Mouse (Mus musculus): ENCODE results near the gene Ctdspl.

The Ctdspl gene

DNA sequence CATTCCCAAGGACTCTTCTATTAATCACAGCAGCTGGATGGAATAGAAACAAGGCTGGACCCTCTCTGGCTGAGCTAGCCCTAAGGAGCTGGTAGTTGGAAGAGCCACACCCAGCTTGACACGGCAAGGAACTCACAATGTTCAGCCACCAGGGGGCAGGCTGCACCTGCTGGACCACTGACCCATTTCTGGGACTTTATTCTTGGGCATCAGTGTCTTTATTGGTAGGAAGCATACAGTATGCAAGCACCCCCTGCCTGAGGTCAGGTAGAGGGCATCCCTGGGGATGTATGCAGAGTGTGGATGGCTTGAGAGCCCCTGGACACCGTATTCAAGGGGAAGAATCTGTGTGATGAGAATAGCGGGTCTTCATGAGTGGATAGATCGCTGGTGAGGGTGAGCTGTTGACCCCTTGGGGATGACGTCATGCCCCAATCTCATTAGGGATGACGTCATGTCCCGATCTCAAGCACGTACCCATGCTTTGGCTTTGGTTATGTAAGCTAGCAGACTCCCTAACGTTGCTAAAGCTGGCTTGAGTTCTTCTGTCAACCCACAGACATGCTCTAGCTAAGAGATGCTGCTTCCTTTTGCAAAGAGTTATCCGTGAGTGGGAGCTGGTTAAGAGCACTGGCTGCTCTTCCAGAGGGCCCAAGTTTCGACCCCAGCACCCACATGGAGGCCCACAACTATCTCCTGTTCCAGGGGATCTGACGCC lies 5.3 kb upstream of the Ctdspl start:
- DNase-seq, result peak; percentile 73

DNA sequence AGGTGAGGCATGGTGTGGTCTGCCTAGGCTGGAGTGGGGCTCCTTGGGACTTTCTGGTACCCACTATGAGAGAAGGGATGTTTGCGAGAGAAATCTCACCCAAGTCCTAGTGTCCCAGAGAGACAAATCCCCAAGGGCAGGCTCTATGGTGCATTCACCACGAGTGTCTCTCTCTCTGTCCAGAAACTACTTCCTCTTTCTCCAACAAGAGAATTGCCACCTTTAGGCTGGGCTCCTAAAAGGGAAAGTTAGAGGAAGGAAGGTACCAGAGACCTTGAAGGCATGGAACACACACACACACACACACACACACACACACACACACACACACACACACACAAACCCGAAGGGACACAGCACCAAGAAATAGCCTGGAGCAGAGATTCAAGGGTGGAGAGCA lies 4.3 kb upstream of the Ctdspl start:
- DNase-seq, result no peak

DNA sequence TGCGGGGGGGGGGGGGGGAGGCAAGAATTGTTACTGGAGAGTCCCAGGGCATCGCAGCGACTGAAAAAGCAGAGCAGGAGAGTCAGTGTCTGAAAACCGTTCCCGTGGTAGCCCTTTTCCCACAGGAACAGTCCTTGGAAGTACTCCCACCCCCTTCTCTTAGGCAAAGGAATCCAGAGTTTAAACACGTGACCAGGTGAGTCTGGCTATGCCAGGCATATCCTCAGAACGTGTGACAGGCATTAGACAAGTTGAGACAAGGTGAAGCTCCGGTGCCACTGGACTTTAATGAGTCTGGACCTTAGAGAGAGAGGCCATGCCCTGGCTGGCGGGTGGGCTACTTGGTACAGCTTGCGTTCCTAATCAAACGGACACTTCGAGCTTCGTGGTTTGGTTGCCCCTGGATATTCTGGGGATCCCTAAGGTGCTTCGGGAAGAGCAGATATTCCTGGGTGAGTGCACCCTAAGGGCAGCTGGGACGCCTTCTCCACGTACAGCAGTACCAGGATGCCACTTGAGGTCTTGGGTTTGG lies 1.6 kb upstream of the Ctdspl start:
- DNase-seq, result no peak

DNA sequence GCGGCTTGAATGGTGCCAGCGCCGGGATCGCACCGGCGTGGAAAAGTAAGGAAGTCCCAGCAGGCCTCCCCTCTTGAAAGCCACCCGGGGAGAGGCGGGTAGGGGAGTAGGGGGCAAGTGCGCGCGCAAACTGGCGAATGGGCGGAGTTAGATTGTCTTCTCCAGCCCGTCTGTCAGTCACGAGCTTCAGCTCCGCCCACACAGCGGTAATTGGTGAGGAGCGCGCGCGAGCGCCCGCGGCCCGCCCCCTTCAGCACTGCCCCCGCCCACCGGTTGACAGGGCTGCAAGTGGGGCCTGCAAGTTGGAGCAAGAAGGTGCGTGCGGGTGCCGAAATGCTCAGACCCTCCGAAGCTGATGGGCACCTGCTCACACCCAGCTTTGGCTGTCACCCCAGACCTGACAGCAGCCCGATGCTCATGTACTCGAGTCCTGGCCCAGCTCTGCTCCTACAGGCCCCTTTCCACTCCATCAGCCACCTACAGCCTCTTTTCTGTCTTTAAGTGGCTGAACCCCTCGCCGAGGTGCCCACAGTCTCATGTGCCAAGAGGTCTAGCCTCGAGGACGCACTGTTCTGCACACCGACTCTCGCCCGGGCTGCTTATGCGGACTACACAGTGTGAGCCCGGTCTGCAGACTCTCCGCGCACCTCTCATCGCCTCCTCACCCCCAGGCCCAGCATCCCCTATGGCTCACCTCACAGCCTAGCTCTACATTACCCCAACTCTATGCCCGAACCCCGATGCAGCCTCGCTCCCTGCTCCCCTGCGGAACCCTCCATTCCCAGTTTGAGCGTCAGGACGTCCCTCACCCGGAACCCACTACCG lies 755 bp upstream of the Ctdspl start:
- DNase-seq, result peak; percentile 97

DNA sequence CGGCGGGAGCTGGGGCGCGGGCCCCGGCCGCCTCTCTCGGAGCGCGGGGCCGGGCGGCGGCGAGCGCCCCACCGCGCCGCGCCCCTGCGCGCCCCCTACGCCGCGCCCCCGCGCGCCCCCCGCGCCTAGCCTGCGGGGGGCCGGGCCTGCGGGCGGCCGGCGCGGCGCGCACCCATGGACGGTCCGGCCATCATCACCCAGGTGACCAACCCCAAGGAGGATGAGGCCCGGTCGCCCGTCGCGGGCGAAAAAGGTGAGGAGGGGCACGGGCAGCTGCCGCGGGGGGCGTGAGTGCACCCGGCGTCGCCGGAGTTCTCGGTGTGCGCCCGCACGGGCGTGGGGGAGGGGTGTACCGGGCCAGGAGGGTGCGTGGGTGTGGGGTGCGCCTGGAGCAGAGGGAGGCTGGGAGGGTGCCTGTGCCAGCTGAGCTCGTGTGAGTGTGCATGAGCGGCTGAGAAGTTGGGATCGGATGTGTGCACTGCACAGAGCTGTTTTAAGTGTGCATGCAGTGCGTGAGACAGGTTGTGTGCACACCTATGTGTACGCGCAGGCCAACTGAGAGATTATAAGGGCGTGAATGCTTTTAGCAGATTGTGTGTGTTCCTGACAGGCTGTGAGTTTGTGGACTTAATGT lies 552 bp downstream of the Ctdspl start:
- peak; percentile 47 for DNase-seq

DNA sequence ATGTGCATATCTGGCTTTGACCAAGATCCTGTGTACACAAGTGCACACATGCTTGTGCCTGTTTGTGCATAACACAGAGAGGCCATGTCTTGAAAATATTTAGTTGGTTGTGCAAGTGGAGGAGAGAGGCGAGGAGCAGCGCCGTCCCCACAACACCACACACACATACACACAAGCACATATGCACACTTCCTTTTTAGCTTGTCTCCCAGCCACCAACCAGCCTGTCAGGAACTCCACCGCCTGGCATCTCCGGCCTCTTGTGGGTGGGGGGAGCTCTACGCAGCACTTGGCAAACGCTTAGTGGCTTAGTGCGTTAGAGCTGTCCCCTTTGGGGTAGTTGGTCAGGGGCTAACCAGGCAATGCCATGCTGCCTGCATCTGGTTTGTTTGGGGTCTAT lies 1.2 kb downstream of the Ctdspl start:
- DNase-seq, result no peak

DNA sequence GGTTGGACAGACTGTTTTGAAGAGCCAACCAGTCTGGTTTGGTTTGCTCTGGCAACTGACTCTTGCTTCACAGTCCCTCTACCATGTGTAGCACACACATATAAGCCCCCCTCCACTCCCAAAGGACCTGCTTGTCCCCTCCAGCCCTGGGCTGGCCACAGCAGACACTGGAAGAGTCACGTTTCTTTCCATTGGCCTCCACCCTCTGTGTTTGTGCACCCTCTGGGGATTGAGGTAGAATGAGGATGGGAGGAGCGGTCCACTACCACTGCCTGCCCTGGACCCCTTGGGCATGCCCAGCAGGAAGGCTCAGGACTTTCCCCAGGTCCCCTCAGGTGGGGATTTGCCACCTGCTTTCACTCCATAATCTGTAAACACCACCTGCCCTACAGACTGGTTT lies 1.8 kb downstream of the Ctdspl start:
- DNase-seq, result no peak

DNA sequence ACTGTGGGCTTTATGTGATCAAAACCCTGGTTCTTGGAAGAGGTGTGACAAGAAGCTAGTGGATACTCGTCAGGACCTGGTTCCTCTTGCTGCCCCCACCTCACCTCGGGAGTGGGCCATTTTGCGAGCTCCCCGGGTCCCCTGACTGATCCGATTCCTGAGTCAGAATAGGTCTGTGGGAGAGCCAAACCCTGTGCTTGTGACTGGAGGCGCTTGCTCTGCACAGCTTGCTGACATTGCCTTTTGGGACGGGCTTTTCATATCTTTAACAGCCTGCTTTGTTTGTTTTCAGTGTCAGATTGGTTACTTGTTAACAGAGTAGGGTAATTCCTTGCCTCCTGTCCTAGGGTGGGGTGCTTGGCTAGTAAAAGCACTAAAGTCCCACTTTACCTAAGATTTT lies 2.4 kb downstream of the Ctdspl start:
- DNase-seq, result peak; percentile 68

DNA sequence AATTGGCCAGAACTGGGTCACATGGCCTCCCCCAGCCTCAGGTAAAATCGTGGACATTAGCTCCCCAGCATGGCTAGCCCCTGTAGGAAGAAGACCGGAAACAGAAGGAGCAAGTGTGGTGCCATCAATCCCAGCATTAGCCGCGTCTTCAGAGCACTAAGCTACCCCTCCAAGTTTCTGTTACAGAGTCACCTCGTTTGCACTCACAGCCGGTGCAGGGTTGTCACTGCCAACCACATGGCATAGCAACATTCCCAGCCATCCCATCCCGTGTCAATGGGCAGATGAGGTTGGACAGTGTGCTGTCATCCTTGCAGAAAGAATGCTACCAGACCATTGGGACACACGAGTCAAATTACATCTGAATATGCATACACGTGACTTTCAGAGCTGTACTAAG lies 4.4 kb downstream of the Ctdspl start:
- DNase-seq, result no peak

DNA sequence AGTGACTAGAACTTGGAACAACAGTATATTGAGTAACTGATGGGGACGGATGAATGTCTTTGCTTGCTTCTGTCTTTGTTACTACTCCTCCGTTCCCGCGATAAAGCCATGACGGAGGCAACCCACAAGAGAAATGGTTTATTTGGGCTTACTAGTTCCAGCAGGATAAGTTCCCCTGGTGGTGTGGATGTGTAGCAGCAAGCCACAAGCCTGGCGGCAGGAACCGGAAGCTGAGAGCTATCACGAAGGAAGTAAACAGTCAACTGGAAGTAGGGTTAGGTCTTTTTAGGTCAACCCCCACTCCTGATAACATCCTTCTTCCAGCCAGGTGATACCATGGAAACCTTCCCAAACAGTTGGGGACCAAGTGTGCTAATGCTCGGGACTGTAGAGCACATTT lies 7.5 kb downstream of the Ctdspl start:
- DNase-seq, result no peak

DNA sequence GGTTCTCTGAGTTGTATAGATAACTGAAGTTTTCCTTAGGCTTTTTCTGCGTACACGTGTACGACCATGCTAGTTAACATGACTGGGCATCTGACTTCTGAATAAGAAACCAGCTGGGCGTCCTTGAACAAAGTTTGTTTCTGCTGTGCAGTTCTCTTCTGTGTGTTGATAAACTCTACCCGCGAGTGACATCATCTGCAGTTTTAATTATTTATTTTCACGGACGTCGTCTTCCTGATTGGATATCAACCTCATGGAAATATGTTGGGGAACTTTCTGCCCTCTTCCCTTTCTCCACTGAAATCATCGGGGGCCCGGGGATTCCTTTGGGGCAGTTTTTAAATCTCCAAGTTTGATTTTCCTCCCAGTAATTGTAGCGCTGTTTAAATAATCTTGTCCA lies 8.1 kb downstream of the Ctdspl start:
- no peak for DNase-seq

DNA sequence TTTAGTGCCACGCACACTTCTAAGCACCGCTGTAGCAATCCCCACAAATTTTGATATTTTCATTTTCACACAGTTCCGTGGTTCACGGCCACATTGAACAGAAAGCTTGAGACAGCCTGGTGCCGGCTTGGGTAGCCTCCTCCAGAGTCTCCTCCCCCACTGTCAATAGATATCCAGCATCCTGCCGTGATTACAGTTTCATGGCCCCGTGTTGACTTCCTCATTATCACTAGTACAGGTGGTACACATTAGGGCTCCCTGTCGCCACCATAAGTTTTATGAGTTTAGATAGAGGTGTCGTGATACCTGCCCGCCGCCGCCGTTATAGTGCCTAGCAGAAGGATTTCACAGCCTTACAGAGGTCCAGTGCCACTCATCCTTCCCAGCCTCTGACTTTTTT lies 8.8 kb downstream of the Ctdspl start:
- DNase-seq, result no peak

DNA sequence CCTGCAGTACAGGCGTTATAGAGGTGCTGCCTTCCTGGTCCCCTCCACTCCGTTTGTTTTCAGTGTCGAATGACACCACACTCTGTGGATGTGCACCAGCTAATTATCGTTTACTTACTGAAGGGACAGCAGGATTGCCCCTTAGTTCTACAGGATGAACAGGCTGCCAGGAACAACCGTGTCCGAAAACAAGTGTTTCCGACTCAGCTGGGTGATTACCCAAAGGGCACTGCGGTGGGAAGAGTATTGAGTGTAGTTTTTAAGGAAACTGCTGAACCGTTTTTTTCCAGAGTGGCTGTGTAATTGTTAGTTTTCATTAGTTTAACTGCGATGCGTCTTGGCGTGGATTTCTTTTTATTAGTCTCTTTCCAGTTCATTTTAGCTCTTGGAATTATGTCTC lies 9.8 kb downstream of the Ctdspl start:
- peak; percentile 36 for DNase-seq

DNA sequence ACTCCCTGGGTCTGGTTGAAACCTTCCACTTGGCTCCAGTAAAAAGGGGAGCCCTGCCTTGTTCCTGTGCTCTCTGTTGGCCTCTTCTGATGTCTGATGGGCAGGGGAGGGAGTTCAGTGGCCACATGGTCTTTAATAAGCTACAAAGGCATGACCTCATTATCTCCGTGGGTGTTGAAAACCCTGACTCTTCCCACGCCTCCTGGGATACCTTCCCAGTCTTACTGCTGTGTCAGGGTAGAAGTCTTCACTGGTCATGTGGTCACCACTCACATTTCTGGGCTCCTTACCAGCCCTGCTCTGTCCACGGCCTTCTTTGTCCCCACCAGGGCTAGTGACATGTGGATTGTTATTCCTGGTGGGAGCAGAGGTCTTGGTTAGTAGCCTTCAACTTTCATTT lies 11.3 kb downstream of the Ctdspl start:
- DNase-seq, result peak; percentile 73

DNA sequence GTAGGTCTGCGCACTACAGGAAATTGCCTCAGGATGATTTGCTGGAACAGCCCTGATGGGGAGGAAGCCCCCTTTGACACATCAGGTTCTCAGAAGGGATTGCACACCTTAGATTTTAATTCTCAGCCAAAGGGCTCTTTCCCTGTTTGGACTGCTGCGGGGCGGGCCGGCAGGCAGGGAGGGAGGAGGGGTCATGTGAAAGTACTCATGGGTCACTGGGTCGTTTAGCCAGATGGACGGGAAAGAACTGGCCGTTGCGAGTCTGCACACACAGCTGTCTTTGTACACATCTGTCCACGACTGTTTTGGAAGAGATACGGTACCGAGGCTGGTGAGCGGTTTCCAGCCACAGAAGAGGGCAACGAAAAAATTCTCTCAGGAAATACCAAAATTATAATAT lies 13.2 kb downstream of the Ctdspl start:
- peak; percentile 54 for DNase-seq

DNA sequence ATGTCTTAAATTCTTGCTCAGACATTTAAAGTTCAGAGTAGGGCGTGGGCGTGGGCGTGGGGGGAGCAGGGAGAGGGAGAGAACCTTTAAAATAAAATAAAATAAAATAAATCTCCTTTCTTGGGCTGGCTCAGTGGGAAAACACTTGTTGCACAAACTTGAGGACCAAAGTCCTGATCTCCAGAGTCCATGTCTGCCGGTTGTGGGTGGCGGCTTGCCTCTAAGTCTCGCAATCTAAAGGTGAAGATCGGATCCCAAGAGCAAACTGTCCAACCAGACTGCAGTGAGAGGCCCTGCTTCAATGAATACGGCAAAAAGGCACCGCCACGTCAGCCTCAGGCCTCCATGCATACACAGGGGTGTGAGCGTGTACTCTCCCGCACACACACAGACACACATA lies 13.6 kb downstream of the Ctdspl start:
- DNase-seq, result no peak

DNA sequence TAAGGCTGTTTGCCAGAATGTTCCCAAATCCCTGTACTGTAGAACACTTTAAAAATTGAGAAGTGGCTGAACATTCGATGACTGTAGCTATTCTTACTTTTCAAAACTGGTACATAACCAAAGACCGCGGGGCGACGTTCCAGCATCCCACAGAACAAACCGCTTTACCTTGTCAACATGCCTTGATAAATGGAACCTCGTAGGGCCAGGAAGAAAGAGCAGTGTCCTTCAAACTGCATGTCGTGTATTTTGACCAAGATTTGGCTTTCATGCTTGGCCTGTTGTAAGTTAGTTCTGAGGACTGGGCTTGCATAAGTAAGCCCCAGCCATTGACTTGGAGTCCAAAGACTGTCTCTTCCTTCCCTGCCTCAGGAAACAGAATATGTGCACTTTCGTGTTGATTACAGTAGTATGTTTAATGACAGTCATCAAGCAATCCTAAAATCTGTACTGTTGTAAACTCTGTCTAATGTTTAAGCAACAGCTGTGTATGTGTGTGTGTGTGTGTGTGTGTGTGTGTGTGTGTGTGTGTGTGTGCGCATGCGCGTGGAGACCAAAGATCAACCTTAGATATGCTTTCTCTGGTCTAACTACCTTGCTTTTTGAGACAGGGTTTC lies 14.4 kb downstream of the Ctdspl start:
- no peak for DNase-seq

DNA sequence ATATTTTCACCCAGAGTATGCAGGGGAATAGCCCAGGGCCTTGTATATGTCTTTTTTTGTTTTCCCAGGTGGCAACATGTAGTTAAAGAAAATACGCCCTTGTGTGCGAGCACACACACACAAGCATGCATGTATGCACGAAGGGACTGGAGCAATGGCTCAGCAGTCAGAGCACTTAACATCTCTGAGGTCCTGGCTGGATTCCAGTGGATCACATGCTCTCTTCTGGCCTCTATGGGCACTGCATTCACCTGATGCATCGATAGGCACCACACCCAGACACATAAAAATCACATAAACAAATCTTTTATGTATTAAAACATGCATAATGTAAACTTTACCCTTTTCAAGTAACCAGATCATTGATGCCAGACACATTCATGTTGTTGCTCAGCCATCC lies 15.8 kb downstream of the Ctdspl start:
- DNase-seq, result no peak

DNA sequence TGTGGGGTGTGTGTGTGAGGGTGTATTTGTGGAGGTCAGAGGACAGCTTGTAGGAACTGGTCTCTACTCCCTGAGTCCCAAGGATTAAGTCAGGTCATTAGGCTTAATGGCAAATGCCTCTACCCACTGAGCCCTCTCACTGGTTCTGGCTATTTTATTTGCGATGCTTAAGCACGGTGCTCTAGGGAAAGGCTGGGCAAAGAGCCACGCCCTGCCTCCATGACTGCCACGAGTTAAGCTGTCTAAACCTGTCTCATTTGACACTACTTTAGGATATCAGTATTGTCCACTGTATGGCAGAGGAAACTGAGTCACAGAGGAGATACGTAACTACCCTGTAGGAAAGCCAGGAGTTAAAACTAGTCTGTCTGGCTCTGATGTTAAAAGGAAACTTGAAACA lies 17.7 kb downstream of the Ctdspl start:
- no peak for DNase-seq

DNA sequence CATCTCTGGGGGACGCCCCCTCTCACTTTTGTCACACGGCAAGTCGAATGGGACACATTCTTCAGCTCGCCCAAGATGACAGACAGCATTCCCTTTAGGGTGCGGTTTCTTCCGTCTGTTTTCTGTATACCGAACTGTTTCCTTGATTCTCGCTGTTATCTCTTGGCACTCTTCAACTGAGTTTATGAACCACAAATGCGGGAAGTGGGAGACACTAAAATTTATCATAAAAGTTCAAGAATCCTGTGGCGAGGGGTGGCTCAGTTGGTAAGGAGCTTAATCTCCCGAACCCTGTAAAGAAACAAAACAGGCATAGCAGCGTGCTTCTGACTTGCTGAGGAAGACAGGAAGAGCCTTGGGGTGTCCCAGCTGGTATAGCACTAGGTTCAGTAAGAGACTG lies 18.1 kb downstream of the Ctdspl start:
- no peak for DNase-seq

DNA sequence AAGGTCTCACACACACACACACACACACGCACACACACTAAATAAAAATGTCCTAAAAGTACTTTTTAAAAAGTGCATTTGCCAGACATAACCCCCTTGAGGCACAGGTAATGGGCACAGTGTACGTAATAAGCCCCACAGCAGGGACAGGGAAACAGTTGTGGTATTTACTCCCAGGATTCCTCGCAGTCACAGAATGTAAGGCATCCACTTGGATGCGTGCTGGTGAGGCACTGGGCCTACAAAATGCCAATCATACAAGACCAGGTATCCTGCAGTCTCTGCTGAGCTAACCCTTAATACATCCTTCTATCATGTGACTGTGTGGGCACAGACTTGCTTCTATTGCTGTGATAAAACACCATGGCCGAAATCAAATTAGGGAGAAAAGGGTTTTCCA lies 22.2 kb downstream of the Ctdspl start:
- DNase-seq, result no peak

DNA sequence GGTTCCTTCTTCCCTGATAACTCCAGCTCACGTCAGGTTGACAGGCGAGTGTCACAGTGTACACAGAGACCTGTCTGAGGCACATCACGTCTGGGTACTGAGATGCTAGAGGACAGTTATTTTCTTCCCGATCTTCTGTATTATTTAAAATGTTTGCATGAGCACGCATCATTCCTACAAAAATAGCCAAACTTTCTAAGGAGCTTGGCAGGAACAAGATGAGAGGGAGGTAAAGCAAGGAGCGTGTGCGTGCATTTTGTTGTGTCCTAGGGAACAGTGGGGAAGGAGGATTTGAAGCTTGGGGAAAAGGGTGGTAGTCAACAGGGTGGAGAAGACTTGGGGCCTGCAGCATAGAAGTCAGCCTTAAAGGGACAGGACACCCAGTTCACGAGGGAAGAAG lies 22.9 kb downstream of the Ctdspl start:
- no peak for DNase-seq

DNA sequence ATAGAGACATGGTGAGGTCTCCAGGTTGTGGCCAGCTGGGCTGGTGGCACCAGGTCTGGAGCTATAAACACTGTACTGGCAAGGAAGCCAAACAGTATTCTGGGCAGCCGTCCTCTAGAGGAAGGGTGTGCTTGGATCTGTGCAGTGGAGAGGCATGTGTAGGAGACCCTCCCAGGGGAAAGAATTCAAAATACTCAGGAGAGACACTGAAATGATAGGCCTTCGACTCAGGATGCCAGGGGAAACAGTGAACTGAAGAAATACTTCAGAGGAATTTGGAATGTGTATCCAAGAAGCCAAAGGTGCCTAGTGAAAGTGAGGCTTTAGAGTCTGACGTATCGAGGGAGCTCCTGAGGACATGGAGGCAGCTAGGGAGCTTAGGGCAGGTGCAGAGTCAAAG lies 23.4 kb downstream of the Ctdspl start:
- no peak for DNase-seq

DNA sequence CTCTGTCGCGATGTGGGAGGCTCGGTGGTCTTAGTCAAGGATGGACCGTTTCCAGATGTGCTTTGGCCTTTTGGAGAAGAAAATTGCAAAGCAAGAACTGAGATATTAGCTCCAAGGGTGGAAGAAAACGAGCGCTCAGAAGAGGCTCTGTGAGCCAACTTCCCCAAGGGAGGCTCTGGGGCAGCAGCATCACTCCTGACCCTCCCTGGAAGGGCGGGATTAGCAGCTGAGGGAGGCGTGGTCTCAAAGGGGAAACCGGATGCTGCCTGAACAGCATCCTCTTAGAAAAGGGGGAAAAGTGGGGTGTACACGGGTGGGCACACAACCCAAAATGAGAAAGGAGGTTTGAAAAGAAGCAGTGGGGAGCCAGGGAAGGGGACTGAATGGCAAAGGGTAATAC lies 23.8 kb downstream of the Ctdspl start:
- no peak for DNase-seq
